Mouse (Mus musculus) erythroblast, embryonic 14.5 days (primary cell): Measurements from ENCODE around the gene Zc3h18.

Experiments used
- GATA1 ChIP-seq: IDR thresholded peaks from 2 replicates; pipeline ENCODE4 v1.6.1; 2012; ENCODE audit warnings: low read length, inconsistent platforms, mixed read lengths
- TAL1 ChIP-seq: IDR thresholded peaks from 3 replicates; pipeline ENCODE4 v1.6.1; 2012; ENCODE audit warnings: low read length, inconsistent platforms, mixed read lengths

- TF ChIP-seq GATA1 (no peak), TAL1 (no peak)
Measured at GRCm38 (mm10) chr8:122362967-122363366, 13.4 kb upstream of the Zc3h18 start.
